Mouse (Mus musculus): Measurements from ENCODE around the gene Gm49425.

DNA sequence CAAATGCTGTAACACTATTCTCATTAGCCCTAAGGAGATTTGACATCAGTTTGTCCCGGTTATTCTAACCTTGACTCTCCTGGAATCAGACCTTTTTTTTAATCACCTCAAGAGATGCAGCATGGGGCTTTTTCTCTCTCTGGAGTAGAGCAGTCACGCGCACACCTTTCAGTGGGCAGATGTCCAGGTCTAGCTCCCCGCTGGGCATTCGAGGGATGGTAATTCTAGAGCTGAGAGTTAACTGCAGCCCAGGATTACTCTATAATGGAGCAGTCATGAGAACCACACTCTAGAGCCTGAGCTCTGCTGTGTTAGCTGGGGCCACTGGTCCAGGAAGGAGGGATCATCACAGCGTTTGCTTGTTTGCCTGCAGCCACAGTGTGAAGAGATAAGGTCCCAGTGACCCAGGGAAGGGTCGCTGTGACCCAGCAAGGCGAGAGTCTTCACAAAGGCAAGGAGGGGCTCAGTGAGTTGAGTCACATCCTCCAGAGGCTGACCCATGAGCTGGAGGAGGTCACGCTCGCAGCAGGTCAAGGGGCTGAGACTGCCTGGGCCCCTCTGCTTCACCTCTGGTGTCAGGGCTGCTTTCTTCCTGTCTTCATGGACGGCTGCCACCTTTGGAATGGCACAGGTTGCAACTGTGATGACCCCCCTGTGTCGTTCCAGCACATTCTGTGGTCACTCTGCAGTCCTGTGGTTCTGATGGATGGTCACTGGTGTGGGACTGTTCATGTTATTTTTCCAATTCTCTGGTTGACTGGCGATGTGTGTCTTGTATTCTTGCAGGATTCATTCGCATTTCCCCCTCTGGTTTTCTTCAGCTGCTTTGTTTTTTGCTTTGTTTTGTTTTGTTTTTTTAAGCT is 9.9 kb downstream of the Gm49425 start:
- no peak for TF ChIP-seq CTCF (IDR thresholded peaks at IDR 0.05; ENCODE audit: insufficient read depth, low read depth, low read length)
- no peak for TF ChIP-seq POLR2A (IDR thresholded peaks at IDR 0.05; ENCODE audit: insufficient read depth, low read depth, low read length)

Measured in olfactory bulb, adult 2 months (tissue).